Mouse (Mus musculus) thymus, adult 2 months (tissue): ENCODE data around the gene Tbccd1.

ENCODE experiments used
- CTCF ChIP-seq: fragments of 200-500 bp; IDR thresholded peaks from 2 replicates; pipeline ENCODE4 v1.5.1; 2012; ENCODE audit warnings: mild to moderate bottlenecking, control low read depth, low read length, moderate library complexity, borderline replicate concordance; ENCODE audit not compliant: control insufficient read depth, poor library complexity, insufficient read depth; ENCODE audit errors: extremely low read depth
- POLR2A ChIP-seq: fragments of 200-500 bp; IDR thresholded peaks from 2 replicates; pipeline ENCODE4 v1.6.1; 2012; ENCODE audit warnings: mild to moderate bottlenecking, low read length, control low read depth, moderate library complexity; ENCODE audit not compliant: control insufficient read depth, poor library complexity, insufficient read depth; ENCODE audit errors: extremely low read depth

GRCm38 (mm10) chr16:22891733-22892154 is 34.3 kb upstream of the Tbccd1 start:
- TF ChIP-seq CTCF (no peak), POLR2A (no peak)
